Mouse (Mus musculus): ENCODE data around the gene Cuedc1. TPM values are rescaled to one million over a fixed set of nuclear protein-coding genes. Genes with fewer than 3 reads are reported as not detected.

The Cuedc1 gene
- polyA plus RNA-seq, 1 experiment from 2014 or later = 49.0 TPM

DNA sequence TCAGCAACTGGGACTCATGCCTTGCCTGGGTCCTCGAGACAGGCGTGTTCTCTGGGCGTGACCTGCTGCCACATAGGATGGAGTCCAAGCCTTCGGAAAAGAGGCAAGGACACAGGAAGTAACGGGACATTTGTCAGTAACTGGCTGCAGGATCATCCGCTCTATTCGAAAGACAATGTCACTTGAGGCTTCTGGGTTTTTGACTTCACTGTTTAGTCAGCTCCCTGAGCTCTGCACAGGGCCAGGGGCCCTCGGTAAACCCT lies 8.4 kb downstream of the Cuedc1 start:
- no peak overlapping the region for H3K9ac ChIP-seq (replicated peaks)
- H3K27ac ChIP-seq (replicated peaks) = no peak overlapping the region
- no peak overlapping the region for H3K4me3 ChIP-seq (replicated peaks)
- H3K36me3 ChIP-seq = no peaks in the 10 kb centered on the region
- peaks cover 32% of the 10 kb centered on the region for H3K4me1 ChIP-seq
- H3K27me3 ChIP-seq (replicated peaks) = no peaks in the 10 kb centered on the region
- H3K4me2 ChIP-seq = no peak overlapping the region
- no peak for ATAC-seq (ENCODE audit: low FRiP score)
- WGBS = 82% methylated on average over 8 of the region's 8 CpGs
- H3K9me3 ChIP-seq (replicated peaks) = no peaks in the 10 kb centered on the region

DNA sequence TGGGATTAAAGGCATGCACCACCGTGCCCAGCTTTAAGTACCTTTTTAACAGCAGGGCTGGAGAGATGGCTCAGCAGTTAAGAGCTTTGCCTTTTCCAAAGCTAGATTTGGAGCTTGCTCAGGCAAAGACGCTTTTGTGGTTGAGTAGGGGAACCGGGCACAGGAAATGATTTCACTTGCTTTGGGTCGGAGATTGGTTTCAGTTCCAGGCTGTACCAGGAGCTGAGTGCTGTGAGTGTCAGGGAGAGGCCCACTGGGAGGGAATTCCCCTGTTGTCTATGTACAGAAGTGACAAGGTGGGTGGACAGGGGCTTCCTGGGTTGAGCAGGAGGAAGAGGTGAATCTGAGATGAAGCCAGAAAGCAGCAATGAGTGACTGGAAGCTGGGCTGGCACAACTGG lies 9.5 kb downstream of the Cuedc1 start:
- Histone ChIP-seq H3K9me3 (replicated peaks) (no peaks in the 10 kb centered on the region), H3K27me3 (replicated peaks) (no peaks in the 10 kb centered on the region), H3K27ac (replicated peaks) (no peak overlapping the region), H3K4me1 (peaks cover 31% of the 10 kb centered on the region), H3K9ac (replicated peaks) (no peak overlapping the region), H3K4me3 (replicated peaks) (no peak overlapping the region), H3K36me3 (no peaks in the 10 kb centered on the region), H3K4me2 (no peak overlapping the region)
- WGBS = 83% methylated on average over 4 of the region's 4 CpGs
- no peak for ATAC-seq (ENCODE audit: low FRiP score)

DNA sequence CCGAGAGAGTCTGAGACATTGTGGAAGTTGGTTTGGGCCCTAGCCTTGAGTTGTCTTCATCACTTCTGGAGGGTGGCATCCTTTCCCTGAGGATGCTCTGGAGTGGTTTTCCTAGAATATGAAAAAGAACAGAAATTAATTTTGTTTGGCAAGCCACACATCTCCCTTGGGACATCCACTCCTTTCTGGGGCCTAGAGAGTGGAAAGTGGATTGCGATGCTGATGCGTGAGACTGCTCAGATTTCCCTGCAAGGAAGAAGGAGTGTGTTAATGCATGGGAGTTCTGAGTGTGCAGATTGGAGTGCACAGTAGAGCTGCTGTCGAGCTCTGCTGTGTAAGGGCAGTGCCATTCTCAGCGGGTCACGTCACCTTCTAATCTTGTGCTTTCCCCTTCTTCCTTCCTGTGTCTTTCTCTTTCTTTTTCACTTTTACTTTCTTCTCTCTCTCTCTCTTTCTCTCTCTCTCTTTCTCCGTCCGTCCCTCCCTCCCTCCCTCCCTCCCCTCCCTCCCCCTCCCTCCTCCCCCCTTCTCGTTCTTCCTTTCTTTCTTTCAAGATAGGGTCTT lies 12.3 kb downstream of the Cuedc1 start:
- Histone ChIP-seq H3K27ac (replicated peaks) (no peak overlapping the region), H3K9ac (replicated peaks) (no peak overlapping the region), H3K27me3 (replicated peaks) (no peaks in the 10 kb centered on the region), H3K9me3 (replicated peaks) (no peaks in the 10 kb centered on the region), H3K4me2 (no peak overlapping the region), H3K4me3 (replicated peaks) (no peak overlapping the region), H3K36me3 (no peaks in the 10 kb centered on the region), H3K4me1 (peaks cover 45% of the 10 kb centered on the region)
- 63% methylated on average over 8 of the region's 9 CpGs for WGBS
- no peak for ATAC-seq (ENCODE audit: low FRiP score)

DNA sequence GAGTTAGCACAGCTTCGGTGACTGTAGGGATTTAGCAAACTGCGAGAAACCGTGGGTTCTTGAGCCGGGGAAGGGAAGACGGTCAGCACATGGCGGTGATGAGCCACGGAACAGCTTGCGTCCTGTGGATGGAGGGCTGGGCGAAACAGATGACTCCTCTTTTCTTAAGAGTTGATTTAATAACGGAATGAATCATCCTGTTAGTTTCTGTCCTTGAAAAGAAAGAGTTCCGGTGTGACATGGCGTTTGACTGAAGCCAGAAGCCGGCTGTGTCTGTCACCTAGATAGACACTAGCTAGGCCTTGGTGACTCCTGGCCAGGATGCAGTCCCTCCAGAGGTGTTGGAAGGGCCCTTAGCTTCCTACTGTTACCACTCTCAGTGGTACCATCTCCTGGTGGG lies 14.2 kb downstream of the Cuedc1 start:
- H3K9ac ChIP-seq (replicated peaks) = no peak overlapping the region
- H3K4me3 ChIP-seq (replicated peaks) = no peak overlapping the region
- no peak overlapping the region for H3K4me2 ChIP-seq
- H3K9me3 ChIP-seq (replicated peaks) = no peaks in the 10 kb centered on the region
- H3K27me3 ChIP-seq (replicated peaks) = no peaks in the 10 kb centered on the region
- no peak for ATAC-seq (ENCODE audit: low FRiP score)
- no peaks in the 10 kb centered on the region for H3K36me3 ChIP-seq
- WGBS = 45% methylated on average over 13 of the region's 13 CpGs
- H3K27ac ChIP-seq (replicated peaks) = no peak overlapping the region; the same call in 1 of the 2 replicates
- peaks cover 56% of the 10 kb centered on the region for H3K4me1 ChIP-seq

DNA sequence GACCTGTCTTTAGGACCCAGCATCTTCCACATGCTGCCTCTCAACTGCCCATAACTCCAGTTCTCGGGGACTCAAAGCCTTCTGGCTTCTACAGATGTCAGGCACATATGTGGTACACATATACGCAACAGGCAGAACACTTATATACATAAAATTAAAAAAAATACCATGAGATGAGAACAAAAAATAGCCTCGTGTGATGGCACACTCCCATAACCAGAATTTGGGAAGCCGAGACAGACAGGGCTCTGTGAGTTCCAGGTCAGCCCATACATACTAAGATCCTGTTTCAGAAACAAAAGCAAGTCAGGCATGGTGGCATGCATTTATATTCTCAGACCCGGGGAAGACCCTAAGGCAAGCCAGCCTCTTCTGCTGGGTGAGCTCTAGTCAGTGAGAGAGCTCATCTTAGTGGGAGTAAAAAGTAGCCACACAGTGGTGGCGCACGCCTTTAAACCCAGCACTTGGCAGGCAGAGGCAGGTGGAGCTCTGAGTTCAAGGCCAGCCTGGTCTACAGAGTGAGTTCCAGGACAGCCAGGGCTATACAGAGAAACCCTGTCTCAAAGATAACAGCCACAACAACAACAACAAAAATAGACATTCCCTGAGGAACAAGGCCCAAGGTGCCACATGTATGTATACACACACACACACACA lies 14.9 kb downstream of the Cuedc1 start:
- no peak overlapping the region for H3K27ac ChIP-seq (replicated peaks)
- H3K9ac ChIP-seq (replicated peaks) = no peak overlapping the region
- no peak overlapping the region for H3K4me2 ChIP-seq
- no peak for ATAC-seq (ENCODE audit: low FRiP score)
- peaks cover 58% of the 10 kb centered on the region for H3K4me1 ChIP-seq
- H3K36me3 ChIP-seq = no peaks in the 10 kb centered on the region
- H3K27me3 ChIP-seq (replicated peaks) = no peaks in the 10 kb centered on the region
- H3K4me3 ChIP-seq (replicated peaks) = no peak overlapping the region
- 67% methylated on average over 7 of the region's 7 CpGs for WGBS
- no peaks in the 10 kb centered on the region for H3K9me3 ChIP-seq (replicated peaks)

DNA sequence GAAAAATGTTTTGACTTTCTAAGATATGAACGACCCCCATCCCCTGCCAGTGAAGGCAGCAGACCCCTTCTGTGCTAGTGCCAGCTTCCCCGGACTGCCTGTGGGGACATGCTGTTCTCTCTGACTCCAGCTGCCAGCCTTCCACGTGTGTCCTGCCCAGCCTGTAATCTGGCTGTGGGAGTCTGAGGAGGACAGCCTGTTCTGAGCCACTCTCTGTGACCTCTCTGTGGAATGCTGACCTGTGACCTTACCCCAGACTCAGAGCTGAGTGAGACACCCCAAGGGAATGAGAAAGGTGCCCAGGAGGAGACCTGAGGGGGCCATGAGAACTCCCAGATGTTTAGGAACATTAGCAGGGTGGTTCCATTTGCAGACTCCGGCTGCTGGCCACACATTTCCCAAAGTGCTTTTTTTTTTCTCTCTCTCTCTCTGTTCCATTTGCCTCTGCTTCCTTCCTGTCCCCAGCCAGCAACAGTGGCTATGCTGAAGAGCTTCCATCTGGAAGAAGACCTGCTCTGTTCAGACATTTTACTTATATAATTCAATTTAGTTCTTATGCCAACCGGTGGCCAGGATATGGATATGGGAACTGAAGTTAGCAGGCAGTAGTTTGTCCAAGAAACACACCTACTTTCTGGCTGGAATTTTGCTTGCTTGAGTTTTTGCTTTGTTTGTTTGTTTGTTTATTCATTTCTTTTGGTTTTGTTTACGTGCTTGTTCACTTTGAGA lies 15.8 kb downstream of the Cuedc1 start:
- Histone ChIP-seq H3K27ac (replicated peaks) (peak overlapping the region; percentile 18; the same call in 1 of the 2 replicates), H3K9ac (replicated peaks) (no peak overlapping the region; the same call in 1 of the 2 replicates), H3K4me1 (peaks cover 66% of the 10 kb centered on the region), H3K27me3 (replicated peaks) (no peaks in the 10 kb centered on the region), H3K4me2 (no peak overlapping the region), H3K4me3 (replicated peaks) (no peak overlapping the region), H3K36me3 (no peaks in the 10 kb centered on the region), H3K9me3 (replicated peaks) (no peaks in the 10 kb centered on the region)
- ATAC-seq (ENCODE audit: low FRiP score) = no peak
- 40% methylated on average over 6 of the region's 6 CpGs for WGBS

DNA sequence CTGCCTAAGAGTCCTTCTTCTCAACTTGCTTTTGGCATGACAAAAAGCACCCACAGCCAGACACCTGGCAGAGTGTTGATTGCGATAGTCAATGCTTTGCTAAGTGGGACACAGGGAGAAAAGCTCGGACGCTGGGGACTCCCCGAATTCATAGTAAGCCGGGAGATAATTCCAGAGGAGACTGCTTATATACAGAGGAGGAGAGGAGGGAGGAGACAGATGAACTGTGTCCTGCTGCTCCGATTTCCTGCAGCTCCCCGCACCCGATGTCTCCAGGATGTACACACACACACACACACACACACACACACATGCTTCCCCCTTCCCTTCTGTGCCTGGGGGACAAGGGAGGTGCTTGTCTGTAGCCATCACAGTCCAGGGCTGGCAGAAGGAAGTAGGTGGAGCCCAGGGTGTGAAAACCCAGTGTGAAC lies 17.0 kb downstream of the Cuedc1 start:
- Histone ChIP-seq H3K4me1 (peaks cover 73% of the 10 kb centered on the region), H3K27me3 (replicated peaks) (no peaks in the 10 kb centered on the region), H3K9me3 (replicated peaks) (no peaks in the 10 kb centered on the region), H3K9ac (replicated peaks) (no peak overlapping the region; the same call in 1 of the 2 replicates), H3K27ac (replicated peaks) (peak overlapping the region; percentile 66), H3K36me3 (no peaks in the 10 kb centered on the region), H3K4me2 (0 out of 2 replicates have a peak overlapping the region, but pooled peaks have one; percentile 21), H3K4me3 (replicated peaks) (no peak overlapping the region)
- 29% methylated on average over 8 of the region's 8 CpGs for WGBS
- ATAC-seq (ENCODE audit: low FRiP score) = 0 out of 2 replicates have a peak, but pooled peaks have one; percentile 18

DNA sequence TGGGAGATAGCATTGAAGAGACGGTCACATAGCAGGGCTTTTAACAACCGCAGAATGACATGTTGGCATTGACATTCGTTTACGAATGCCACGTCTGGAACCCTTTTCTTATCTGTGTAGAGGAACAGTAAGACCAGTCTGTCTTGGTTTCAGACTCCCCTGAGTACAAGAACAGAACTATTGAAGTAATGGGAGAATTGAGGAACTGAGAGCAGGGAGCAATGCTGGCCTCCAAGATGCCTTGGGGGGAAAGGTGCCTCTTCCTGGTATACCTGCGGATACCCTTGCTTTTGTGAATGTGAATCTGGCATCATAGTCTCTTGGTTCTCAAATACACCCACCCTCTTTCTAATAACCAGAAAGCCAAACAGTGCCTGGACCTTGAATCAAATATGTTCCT lies 18.7 kb downstream of the Cuedc1 start:
- H3K9ac ChIP-seq (replicated peaks) = no peak overlapping the region
- WGBS = 77% methylated on average over 6 of the region's 6 CpGs
- H3K4me1 ChIP-seq = peaks cover 67% of the 10 kb centered on the region
- no peak overlapping the region for H3K4me2 ChIP-seq
- H3K4me3 ChIP-seq (replicated peaks) = no peak overlapping the region
- H3K27me3 ChIP-seq (replicated peaks) = no peaks in the 10 kb centered on the region
- H3K36me3 ChIP-seq = no peaks in the 10 kb centered on the region
- H3K9me3 ChIP-seq (replicated peaks) = no peaks in the 10 kb centered on the region
- peak overlapping the region; percentile 33; the same call in 1 of the 2 replicates for H3K27ac ChIP-seq (replicated peaks)
- ATAC-seq (ENCODE audit: low FRiP score) = no peak

DNA sequence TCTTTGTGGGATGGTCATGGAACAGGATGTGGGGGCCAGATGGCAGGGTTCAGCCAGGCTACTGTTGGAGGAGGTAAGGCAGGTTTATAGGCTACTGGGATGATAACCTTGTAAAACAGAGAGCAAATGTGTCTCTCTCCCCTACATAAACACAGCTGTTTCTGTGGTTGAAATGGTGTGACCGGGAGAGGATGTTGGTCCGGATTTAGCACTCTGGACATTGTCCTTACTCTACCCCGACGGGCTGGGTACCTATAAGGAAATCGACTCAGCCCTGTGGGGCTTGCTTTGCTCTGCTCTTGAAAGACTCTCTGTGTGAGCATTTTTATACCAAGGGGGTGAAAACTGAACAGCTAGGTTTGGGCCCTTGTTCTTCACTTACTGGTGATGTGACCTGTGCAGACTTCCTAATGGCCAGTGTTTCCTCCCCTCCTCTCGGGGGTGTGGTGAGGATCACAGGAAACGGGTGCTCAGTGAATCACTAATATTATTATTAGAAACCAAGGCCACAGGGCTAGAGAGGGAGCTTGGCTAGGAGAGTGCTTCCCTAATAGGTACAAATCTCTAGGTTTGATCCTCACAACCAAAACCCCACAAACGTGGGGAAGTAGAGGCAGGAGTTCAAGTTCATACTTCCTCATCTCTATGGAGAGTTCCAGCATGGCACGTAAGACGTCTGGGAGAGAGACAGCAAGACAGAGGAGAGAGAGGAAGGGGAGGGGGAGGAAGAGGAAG lies 19.7 kb downstream of the Cuedc1 start:
- Histone ChIP-seq H3K4me2 (no peak overlapping the region), H3K27ac (replicated peaks) (peak overlapping the region; percentile 82), H3K4me1 (peaks cover 70% of the 10 kb centered on the region), H3K36me3 (no peaks in the 10 kb centered on the region), H3K27me3 (replicated peaks) (no peaks in the 10 kb centered on the region), H3K9ac (replicated peaks) (no peak overlapping the region), H3K4me3 (replicated peaks) (no peak overlapping the region), H3K9me3 (replicated peaks) (no peaks in the 10 kb centered on the region)
- ATAC-seq (ENCODE audit: low FRiP score) = no peak
- 64% methylated on average over 10 of the region's 10 CpGs for WGBS

DNA sequence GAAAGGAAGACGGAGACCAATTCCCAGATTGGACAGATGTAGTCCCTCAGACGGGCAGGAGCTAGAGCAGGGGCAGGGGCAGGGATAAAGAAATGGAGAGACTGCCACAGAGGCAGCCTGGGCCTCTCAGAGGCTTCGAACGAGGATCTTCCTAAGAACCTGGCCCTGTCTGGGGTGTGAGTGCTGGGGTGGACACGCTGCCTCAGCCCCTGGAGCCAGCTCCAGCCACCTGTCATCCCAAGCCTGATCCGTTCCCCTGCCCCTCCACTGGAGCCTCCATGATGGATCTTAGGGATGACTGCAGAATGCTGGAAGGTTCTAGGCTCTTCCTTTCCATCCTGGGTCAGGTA lies 20.2 kb downstream of the Cuedc1 start:
- H3K27ac ChIP-seq (replicated peaks) = peak overlapping the region; percentile 82
- H3K4me3 ChIP-seq (replicated peaks) = no peak overlapping the region
- H3K4me2 ChIP-seq = no peak overlapping the region
- no peaks in the 10 kb centered on the region for H3K9me3 ChIP-seq (replicated peaks)
- peaks cover 74% of the 10 kb centered on the region for H3K4me1 ChIP-seq
- 0 out of 2 replicates have a peak overlapping the region, but pooled peaks have one; percentile 17 for H3K9ac ChIP-seq (replicated peaks)
- 38% methylated on average over 6 of the region's 6 CpGs for WGBS
- H3K27me3 ChIP-seq (replicated peaks) = no peaks in the 10 kb centered on the region
- H3K36me3 ChIP-seq = no peaks in the 10 kb centered on the region
- no peak for ATAC-seq (ENCODE audit: low FRiP score)

DNA sequence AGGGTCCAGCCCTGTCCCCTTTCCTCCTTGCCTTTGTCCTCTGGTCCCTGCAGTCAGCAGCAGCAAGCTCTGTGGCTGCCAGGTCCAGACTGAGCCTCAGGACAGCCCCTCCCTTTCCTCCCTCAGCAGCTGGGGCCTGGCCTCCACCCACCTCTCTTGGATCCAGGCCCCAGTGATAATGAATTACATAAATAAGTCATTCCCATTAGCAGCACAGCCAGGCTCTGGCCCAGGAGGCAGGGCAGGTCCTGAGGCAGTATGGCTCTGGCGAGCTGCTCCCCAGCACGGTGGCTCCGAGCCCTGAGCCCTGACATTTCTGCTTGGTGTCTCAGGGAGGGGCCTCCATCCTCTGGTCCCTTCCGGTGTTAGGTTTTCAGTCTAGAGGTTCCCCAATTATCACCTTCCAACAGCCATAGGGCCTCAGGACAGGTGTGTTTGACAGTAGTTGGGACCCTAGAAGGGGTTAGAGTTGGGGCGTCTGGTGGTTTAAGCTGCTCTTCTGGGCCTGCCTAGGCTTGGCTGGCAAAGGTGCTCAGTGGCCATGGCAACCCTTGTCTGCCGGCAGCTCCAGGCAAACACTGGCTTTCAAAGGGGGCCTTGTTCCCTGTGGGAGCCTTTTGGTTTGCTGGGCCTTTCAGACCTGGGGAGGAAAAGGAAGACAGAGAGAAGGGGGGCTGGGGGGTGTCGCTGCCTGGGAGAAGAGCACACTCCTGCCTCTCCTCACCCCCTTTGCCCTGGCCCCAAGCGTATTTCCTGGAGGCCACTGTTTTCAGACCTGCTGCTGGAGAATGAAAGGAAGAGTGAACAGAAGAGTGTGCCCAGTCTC lies 21.2 kb downstream of the Cuedc1 start:
- no peaks in the 10 kb centered on the region for H3K27me3 ChIP-seq (replicated peaks)
- 12% methylated on average over 8 of the region's 8 CpGs for WGBS
- peak; percentile 87 for ATAC-seq (ENCODE audit: low FRiP score)
- peak overlapping the region; percentile 82 for H3K27ac ChIP-seq (replicated peaks)
- no peaks in the 10 kb centered on the region for H3K9me3 ChIP-seq (replicated peaks)
- no peaks in the 10 kb centered on the region for H3K36me3 ChIP-seq
- H3K4me2 ChIP-seq = peak overlapping the region; percentile 1; the same call in 1 of the 2 replicates
- H3K4me1 ChIP-seq = peaks cover 70% of the 10 kb centered on the region
- H3K4me3 ChIP-seq (replicated peaks) = no peak overlapping the region
- H3K9ac ChIP-seq (replicated peaks) = no peak overlapping the region
